ENCODE assay signal across 16 mouse cellular contexts in the genomic region with DNA sequence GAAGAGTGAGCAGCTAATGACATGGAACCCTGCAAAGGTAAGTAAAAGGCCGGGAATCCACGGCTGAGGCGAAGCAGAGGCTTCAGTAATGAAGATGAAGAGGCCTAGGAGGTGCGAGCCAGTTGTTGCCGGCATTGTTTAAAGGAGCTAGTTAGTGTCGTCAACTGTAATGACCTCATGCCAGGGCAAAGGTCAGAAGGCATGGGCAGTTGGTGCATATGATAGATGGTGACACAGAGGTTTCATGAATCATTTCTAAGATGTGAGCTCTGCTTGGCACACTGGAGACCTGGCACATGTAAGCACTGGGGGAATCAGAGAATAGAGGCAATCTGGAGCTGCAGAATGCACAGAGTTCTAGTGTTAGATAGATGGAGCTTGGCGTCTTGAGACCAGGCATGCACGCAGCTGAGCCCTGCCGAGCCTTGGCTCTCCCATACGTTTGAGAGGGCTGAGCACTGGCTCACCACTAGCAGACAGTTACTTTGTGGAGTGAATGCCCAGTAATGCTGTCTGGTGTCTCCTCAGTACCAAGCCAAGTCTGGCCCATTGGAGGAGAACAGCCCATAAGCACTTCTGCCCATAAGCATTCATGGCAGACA.
DNase-seq lines count a peak whose midpoint lies in the region; ATAC-seq and TF ChIP-seq lines count a peak whose summit lies in the region.
"Had no signal": no experiment of that assay in that cellular context is flagged by ENCODE, and none has a peak within 500 bp of the region (broad histone marks: within the 10 kb centered on the region; RNA-seq: fewer than 3 reads in every experiment).

No protein-coding gene starts in this region.

- H3K36me3 ChIP-seq in forebrain, postnatal 0 days (ENCODE audit: insufficient read depth): no peaks in the 10 kb centered on the region
- no peaks in the 10 kb centered on the region for H3K36me3 ChIP-seq in forebrain, embryonic 10.5 days (replicated peaks)
- H3K36me3 ChIP-seq in hindbrain, embryonic 12.5 days: no peaks in the 10 kb centered on the region
- H3K36me3 ChIP-seq in hindbrain, postnatal 0 days (ENCODE audit: insufficient read depth, low read length): no peaks in the 10 kb centered on the region
- H3K36me3 ChIP-seq: embryonic facial prominence, embryonic 12.5 days; limb, embryonic 15.5 days had no signal

- 62% methylated on average over 10 of the region's 10 CpGs for WGBS in forebrain, postnatal 0 days
- 83% methylated on average over 10 of the region's 10 CpGs for WGBS in forebrain, embryonic 10.5 days
- 45% methylated on average over 10 of the region's 10 CpGs for WGBS in hindbrain, embryonic 12.5 days
- WGBS in hindbrain, postnatal 0 days: 38% methylated on average over 10 of the region's 10 CpGs

- ATAC-seq in forebrain, postnatal 0 days: peak; percentile 21; the same call in 1 of the 2 replicates
- ATAC-seq in hindbrain, embryonic 12.5 days (ENCODE audit: low FRiP score): no peak
- ATAC-seq in hindbrain, postnatal 0 days: peak; percentile 34; the same call in 1 of the 2 replicates
- ATAC-seq: CD4-positive, CD25-positive, alpha-beta regulatory T cell, adult 4 months; intestine, embryonic 16.5 days; liver, postnatal 0 days had no signal

- no peak for DNase-seq in forebrain, postnatal 0 days
- DNase-seq in forebrain, embryonic 10.5 days (ENCODE audit: extremely low spot score, low spot score): no peak
- DNase-seq in left cerebral cortex, postnatal 4 days: peak; percentile 41
- no peak for DNase-seq in left cerebral cortex, adult 9 months (ENCODE audit: low spot score in 2 of 2)
- no peak for DNase-seq in hindbrain, postnatal 0 days (ENCODE audit: low spot score)
- DNase-seq in frontal cortex, adult 2 months (ENCODE audit: extremely low spot score in 1 of 2, low spot score in 1 of 2): no peak
- DNase-seq: cerebellum, adult 2 months; gastrocnemius, postnatal 25 days; heart, postnatal 10 days; layer of hippocampus, adult 9-11 months; liver, postnatal 0 days had no signal

- H3K4me1 ChIP-seq in forebrain, postnatal 0 days (ENCODE audit: insufficient read depth): peaks cover 5% of the 10 kb centered on the region; the same call in 1 of the 2 replicates
- peaks cover 25% of the 10 kb centered on the region for H3K4me1 ChIP-seq in forebrain, embryonic 10.5 days
- peaks cover 62% of the 10 kb centered on the region for H3K4me1 ChIP-seq in hindbrain, embryonic 12.5 days
- peaks cover 16% of the 10 kb centered on the region for H3K4me1 ChIP-seq in hindbrain, postnatal 0 days (ENCODE audit: insufficient read depth, low read length)
- H3K4me1 ChIP-seq: embryonic facial prominence, embryonic 12.5 days; limb, embryonic 15.5 days had no signal

- H3K4me2 ChIP-seq in forebrain, postnatal 0 days (ENCODE audit: low read depth): no peak overlapping the region
- H3K4me2 ChIP-seq in hindbrain, embryonic 12.5 days (replicated peaks): no peak overlapping the region
- no peak overlapping the region for H3K4me2 ChIP-seq in hindbrain, postnatal 0 days (ENCODE audit: low read depth, low read length)
- H3K4me2 ChIP-seq: embryonic facial prominence, embryonic 12.5 days; limb, embryonic 15.5 days had no signal

- no peak for TF ChIP-seq CTCF in forebrain, postnatal 0 days (IDR thresholded peaks at IDR 0.05; ENCODE audit: low read depth)
- TF ChIP-seq CTCF in hindbrain, postnatal 0 days (IDR thresholded peaks at IDR 0.05; ENCODE audit: low read depth): no peak

- H3K4me3 ChIP-seq in forebrain, postnatal 0 days (ENCODE audit: low read depth, low read length): no peak overlapping the region
- no peak overlapping the region for H3K4me3 ChIP-seq in forebrain, embryonic 10.5 days
- H3K4me3 ChIP-seq in hindbrain, embryonic 12.5 days: no peak overlapping the region
- no peak overlapping the region for H3K4me3 ChIP-seq in hindbrain, postnatal 0 days (ENCODE audit: low read length)
- H3K4me3 ChIP-seq: embryonic facial prominence, embryonic 12.5 days; limb, embryonic 15.5 days had no signal

- H3K27ac ChIP-seq in forebrain, postnatal 0 days (ENCODE audit: low read depth, low read length): no peak overlapping the region
- H3K27ac ChIP-seq in forebrain, embryonic 10.5 days: no peak overlapping the region
- H3K27ac ChIP-seq in hindbrain, embryonic 12.5 days: peak overlapping the region; percentile 58; the same call in 1 of the 2 replicates
- H3K27ac ChIP-seq in hindbrain, postnatal 0 days: no peak overlapping the region
- H3K27ac ChIP-seq: embryonic facial prominence, embryonic 12.5 days; limb, embryonic 15.5 days had no signal

- no peaks in the 10 kb centered on the region for H3K9me3 ChIP-seq in forebrain, postnatal 0 days (ENCODE audit: low read length)
- H3K9me3 ChIP-seq in forebrain, embryonic 10.5 days: no peaks in the 10 kb centered on the region
- H3K9me3 ChIP-seq in hindbrain, embryonic 12.5 days (replicated peaks): no peaks in the 10 kb centered on the region
- no peaks in the 10 kb centered on the region for H3K9me3 ChIP-seq in hindbrain, postnatal 0 days (ENCODE audit: low read length)
- H3K9me3 ChIP-seq: embryonic facial prominence, embryonic 12.5 days; limb, embryonic 15.5 days had no signal

- H3K27me3 ChIP-seq in forebrain, postnatal 0 days (ENCODE audit: insufficient read depth, low read length): no peaks in the 10 kb centered on the region
- peaks cover 71% of the 10 kb centered on the region for H3K27me3 ChIP-seq in forebrain, embryonic 10.5 days (ENCODE audit: poor library complexity, severe bottlenecking)
- no peaks in the 10 kb centered on the region for H3K27me3 ChIP-seq in hindbrain, embryonic 12.5 days
- H3K27me3 ChIP-seq in hindbrain, postnatal 0 days (ENCODE audit: insufficient read depth, low read length): no peaks in the 10 kb centered on the region

- intact Hi-C loops in left cerebral cortex, postnatal 4 days (cut with DNase I): no loop called here

- no peak overlapping the region for H3K9ac ChIP-seq in forebrain, postnatal 0 days
- no peak overlapping the region for H3K9ac ChIP-seq in hindbrain, embryonic 12.5 days
- no peak overlapping the region for H3K9ac ChIP-seq in hindbrain, postnatal 0 days (replicated peaks; ENCODE audit: low read length)
- H3K9ac ChIP-seq: embryonic facial prominence, embryonic 12.5 days; limb, embryonic 15.5 days; liver, postnatal 0 days had no signal
